Mouse (Mus musculus) limb, embryonic 15.5 days (tissue): Measurements from ENCODE around the gene Tas2r102. TPM values are rescaled to one million over a fixed set of nuclear protein-coding genes. Genes with fewer than 3 reads are reported as not detected.

Experiments used
- ATAC-seq: fragments of 200-750 bp; cut with Nextera tagmentation; 2 replicates; pipeline ENCODE4 v1.8.0; 2017; ENCODE audit warnings: low read depth, moderate TSS enrichment; ENCODE audit not compliant: insufficient number of reproducible peaks, low FRiP score, low TSS enrichment
- H3K27ac ChIP-seq: fragments of 300-500 bp; sonication (generic); 2 replicates; pipeline ENCODE4 v1.5.1; 2015; ENCODE audit warnings: moderate library complexity, mild to moderate bottlenecking, inconsistent platforms
- H3K27me3 ChIP-seq: fragments of 300-500 bp; sonication (generic); 2 replicates; pipeline ENCODE4 v1.6.1; 2015; ENCODE audit warnings: inconsistent platforms
- H3K36me3 ChIP-seq: fragments of 300-500 bp; sonication (generic); 2 replicates; pipeline ENCODE4 v1.6.1; 2015; ENCODE audit warnings: inconsistent platforms
- H3K4me1 ChIP-seq: fragments of 300-500 bp; sonication (generic); 2 replicates; pipeline ENCODE4 v1.6.1; 2015; ENCODE audit warnings: inconsistent platforms
- H3K4me2 ChIP-seq: fragments of 300-500 bp; sonication (generic); 2 replicates; pipeline ENCODE4 v1.6.1; 2015; ENCODE audit warnings: mild to moderate bottlenecking, inconsistent platforms
- H3K4me3 ChIP-seq: fragments of 300-500 bp; sonication (generic); 2 replicates; pipeline ENCODE4 v1.5.1; 2015; ENCODE audit warnings: mild to moderate bottlenecking, inconsistent platforms
- H3K9ac ChIP-seq: fragments of 300-500 bp; sonication (generic); 2 replicates; pipeline ENCODE4 v1.6.1; 2015; ENCODE audit warnings: inconsistent platforms
- H3K9me3 ChIP-seq: fragments of 300-500 bp; sonication (generic); 2 replicates; pipeline ENCODE4 v1.6.1; 2016; ENCODE audit warnings: inconsistent platforms
- WGBS: fragments of 180-500 bp; shearing (Covaris S2); methylation state at CpG from one replicate; pipeline ENCODE4 v1.1.7; 2015; 5-methylcytosine and 5-hydroxymethylcytosine counted together
- polyA plus RNA-seq: library from polyadenylated mRNA; unstranded; fragments of >200 nt; fragmentation: Nextera tagmentation; extraction: Ambion mirVana; gene quantifications from 2 replicates; pipeline ENCODE4 v1.2.1, GENCODE M21; 2015

The Tas2r102 gene
- polyA plus RNA-seq: not detected in 2 replicates

DNA sequence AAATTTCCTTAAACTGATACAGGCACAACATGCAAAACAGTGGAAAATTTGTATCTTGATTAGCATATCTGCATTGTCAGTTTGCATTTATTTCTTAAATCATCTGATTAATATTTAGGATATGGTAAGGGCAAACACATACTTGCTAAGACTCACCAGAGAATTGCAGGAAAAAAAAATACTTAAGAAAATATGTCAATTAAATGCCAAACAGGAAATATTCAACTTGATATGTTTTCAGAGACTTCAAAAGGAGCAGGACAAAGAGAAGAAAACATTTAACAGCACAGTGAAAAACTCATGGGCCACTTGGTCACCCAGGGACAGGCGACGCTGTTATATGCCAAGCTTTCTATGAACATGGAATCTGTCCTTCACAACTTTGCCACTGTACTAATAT, at the start of gene Tas2r102:
TSS of gene Tas2r102 (plus strand) at position 301 of the 400 bp plus-strand sequence.
- Histone ChIP-seq H3K4me2 (no peak within 1 kb of the TSS), H3K9ac (no peak within 1 kb of the TSS), H3K4me1 (no peaks in the 10 kb centered on the region), H3K4me3 (no peak within 1 kb of the TSS), H3K27ac (no peak within 1 kb of the TSS), H3K36me3 (no peaks in the 10 kb centered on the region), H3K9me3 (no peaks in the 10 kb centered on the region), H3K27me3 (no peaks in the 10 kb centered on the region)
- no peak for ATAC-seq
- WGBS: 88% methylated on average over 2 of the region's 2 CpGs

GRCm38 (mm10) chr6:132737935-132738334, 24.0 kb upstream of the Tas2r102 start, which contains the start of gene Tas2r115:
Gene Tas2r115, minus strand, starts transcription at chr6:132738035.
- Histone ChIP-seq H3K4me3 (no peak within 1 kb of the TSS), H3K9me3 (no peaks in the 10 kb centered on the region), H3K9ac (no peak within 1 kb of the TSS), H3K27me3 (no peaks in the 10 kb centered on the region), H3K36me3 (no peaks in the 10 kb centered on the region), H3K27ac (no peak within 1 kb of the TSS), H3K4me2 (no peak within 1 kb of the TSS), H3K4me1 (no peaks in the 10 kb centered on the region)
- ATAC-seq: no peak
- WGBS: 73% methylated on average over 2 of the region's 2 CpGs

DNA sequence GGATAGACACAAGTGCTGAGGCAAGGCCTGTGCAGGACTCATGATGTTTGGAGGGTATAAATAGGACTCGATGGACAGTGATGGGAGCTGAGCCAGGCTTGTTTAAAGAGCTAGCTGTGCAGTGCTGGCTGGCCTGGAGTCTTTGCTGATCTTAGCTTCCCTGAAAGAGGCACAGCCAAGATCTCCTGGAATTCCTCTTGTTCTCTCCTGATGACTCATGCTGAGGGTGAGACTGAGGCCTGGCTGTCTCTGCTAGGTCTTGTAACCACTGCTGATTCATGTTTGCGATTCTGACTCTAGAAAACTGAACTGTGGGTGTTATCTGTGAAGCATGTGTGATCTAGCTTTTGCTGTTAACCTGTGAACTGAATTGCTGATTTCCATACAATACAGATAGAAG, 11.7 kb upstream of the Tas2r102 start:
- WGBS: 82% methylated on average over 2 of the region's 2 CpGs
- Histone ChIP-seq H3K36me3 (no peaks in the 10 kb centered on the region), H3K27ac (no peak overlapping the region), H3K27me3 (no peaks in the 10 kb centered on the region), H3K9ac (no peak overlapping the region), H3K4me1 (no peaks in the 10 kb centered on the region), H3K9me3 (no peaks in the 10 kb centered on the region), H3K4me2 (no peak overlapping the region), H3K4me3 (no peak overlapping the region)
- no peak for ATAC-seq

DNA sequence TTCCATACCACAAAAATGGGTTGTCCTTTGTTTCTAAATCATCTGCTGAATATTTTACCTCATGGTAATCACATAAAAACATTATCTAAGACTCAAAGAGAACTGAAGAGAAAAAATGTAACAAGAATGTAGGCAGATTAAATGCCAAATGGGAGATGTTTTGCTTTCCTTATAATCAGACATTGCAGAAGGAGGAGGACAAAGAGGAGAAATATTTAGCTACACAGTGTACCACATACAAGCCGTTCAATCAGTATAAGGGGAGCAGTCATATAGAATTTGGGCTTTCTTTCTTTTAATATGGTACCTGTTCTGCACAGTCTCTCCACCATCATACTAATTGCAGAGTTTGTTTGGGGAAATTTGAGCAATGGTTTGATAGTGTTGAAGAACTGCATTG, 7.5 kb upstream of the Tas2r102 start, which contains the start of gene Tas2r124:
TSS of gene Tas2r124 (plus strand) at position 301 of the 400 bp plus-strand sequence.
- Histone ChIP-seq H3K36me3 (no peaks in the 10 kb centered on the region), H3K9me3 (no peaks in the 10 kb centered on the region), H3K4me2 (no peak within 1 kb of the TSS), H3K27ac (no peak within 1 kb of the TSS), H3K4me3 (no peak within 1 kb of the TSS), H3K9ac (no peak within 1 kb of the TSS), H3K27me3 (no peaks in the 10 kb centered on the region), H3K4me1 (no peaks in the 10 kb centered on the region)
- 94% methylated on average over 1 of the region's 1 CpGs for WGBS
- no peak for ATAC-seq

DNA sequence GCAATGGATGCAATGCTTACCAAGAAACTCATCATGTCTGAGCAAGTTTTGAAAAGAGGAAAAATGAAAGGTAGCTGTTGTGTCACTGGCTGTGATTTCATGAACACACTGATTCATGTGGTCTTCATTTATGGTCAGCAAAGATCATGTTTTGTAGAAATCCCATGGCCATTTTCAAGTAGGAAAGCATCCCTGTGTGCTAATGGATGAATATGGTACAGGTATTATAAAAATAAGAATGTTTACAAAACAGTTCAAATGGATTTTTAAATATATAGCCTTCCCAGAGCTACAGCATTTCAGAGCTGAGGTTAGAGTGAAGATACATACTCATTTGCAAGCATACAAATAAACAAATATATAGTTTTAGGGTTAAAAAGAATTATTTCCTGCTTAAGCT, 16.1 kb downstream of the Tas2r102 start, which contains the start of gene Tas2r136:
TSS of gene Tas2r136 (minus strand) at position 101 of the 400 bp plus-strand sequence.
- H3K27ac ChIP-seq: no peak within 1 kb of the TSS
- H3K9ac ChIP-seq: no peak within 1 kb of the TSS
- H3K9me3 ChIP-seq: no peaks in the 10 kb centered on the region
- no peak for ATAC-seq
- H3K4me2 ChIP-seq: no peak within 1 kb of the TSS
- H3K4me3 ChIP-seq: no peak within 1 kb of the TSS
- H3K4me1 ChIP-seq: no peaks in the 10 kb centered on the region
- no peaks in the 10 kb centered on the region for H3K27me3 ChIP-seq
- no peaks in the 10 kb centered on the region for H3K36me3 ChIP-seq

- H3K4me1 ChIP-seq: no peaks in the 10 kb centered on the region
- no peaks in the 10 kb centered on the region for H3K27me3 ChIP-seq
- no peaks in the 10 kb centered on the region for H3K36me3 ChIP-seq
- no peak overlapping the region for H3K27ac ChIP-seq
- no peak overlapping the region for H3K4me3 ChIP-seq
- H3K4me2 ChIP-seq: no peak overlapping the region
- H3K9me3 ChIP-seq: 0 out of 2 replicates have a peak, but pooled peaks cover 4% of the 10 kb centered on the region
- 18% methylated on average over 1 of the region's 1 CpGs for WGBS
- no peak overlapping the region for H3K9ac ChIP-seq
- ATAC-seq: no peak
Observed at GRCm38 (mm10) chr6:132795393-132795792, 33.5 kb downstream of the Tas2r102 start.

- H3K27ac ChIP-seq: no peak within 1 kb of the TSS
- 81% methylated on average over 1 of the region's 1 CpGs for WGBS
- no peaks in the 10 kb centered on the region for H3K4me1 ChIP-seq
- H3K9me3 ChIP-seq: no peaks in the 10 kb centered on the region
- no peak within 1 kb of the TSS for H3K4me3 ChIP-seq
- H3K9ac ChIP-seq: no peak within 1 kb of the TSS
- H3K27me3 ChIP-seq: no peaks in the 10 kb centered on the region
- no peak for ATAC-seq
- H3K4me2 ChIP-seq: no peak within 1 kb of the TSS
- no peaks in the 10 kb centered on the region for H3K36me3 ChIP-seq
Observed at GRCm38 (mm10) chr6:132802518-132802917, 40.6 kb downstream of the Tas2r102 start, which contains the start of gene Tas2r117. Gene Tas2r117, plus strand, starts transcription at chr6:132802818.

Other genes with a start within 250 kb of the Tas2r102 start
- gene Prh1, start 192.3 kb upstream of the Tas2r102 start, polyA plus RNA-seq: not detected in 2 replicates
- not detected in 2 replicates for gene Prp2, start 166.2 kb upstream of the Tas2r102 start, polyA plus RNA-seq
- not detected in 2 replicates for gene A630073D07Rik, start 110.6 kb upstream of the Tas2r102 start, polyA plus RNA-seq
- gene Tas2r120, start 105.2 kb upstream of the Tas2r102 start, polyA plus RNA-seq: not detected in 2 replicates
- not detected in 2 replicates for gene Tas2r121, start 61.1 kb upstream of the Tas2r102 start, polyA plus RNA-seq
- not detected in 2 replicates for gene Tas2r122, start 50.2 kb upstream of the Tas2r102 start, polyA plus RNA-seq
- gene Tas2r115, start 24.1 kb upstream of the Tas2r102 start, polyA plus RNA-seq: not detected in 2 replicates
- not detected in 2 replicates for gene Tas2r124, start 7.4 kb upstream of the Tas2r102 start, polyA plus RNA-seq
- not detected in 2 replicates for gene Tas2r136, start 16.0 kb downstream of the Tas2r102 start, polyA plus RNA-seq
- not detected in 2 replicates for gene Tas2r117, start 40.7 kb downstream of the Tas2r102 start, polyA plus RNA-seq
- not detected in 2 replicates for gene Tas2r123, start 85.0 kb downstream of the Tas2r102 start, polyA plus RNA-seq
- not detected in 2 replicates for gene Tas2r116, start 93.3 kb downstream of the Tas2r102 start, polyA plus RNA-seq
- gene Tas2r110, start 105.9 kb downstream of the Tas2r102 start, polyA plus RNA-seq: not detected in 2 replicates
- not detected in 2 replicates for gene Tas2r113, start 130.9 kb downstream of the Tas2r102 start, polyA plus RNA-seq
- gene Tas2r125, start 147.5 kb downstream of the Tas2r102 start, polyA plus RNA-seq: not detected in 2 replicates
- not detected in 2 replicates for gene Tas2r129, start 189.0 kb downstream of the Tas2r102 start, polyA plus RNA-seq
- not detected in 2 replicates for gene Tas2r131, start 195.8 kb downstream of the Tas2r102 start, polyA plus RNA-seq
- gene Tas2r109, start 218.8 kb downstream of the Tas2r102 start, polyA plus RNA-seq: not detected in 2 replicates